Mouse (Mus musculus) testis, adult 2 months (tissue): ENCODE results near the gene Dxo. TPM values are rescaled to one million over a fixed set of nuclear protein-coding genes. Genes with fewer than 3 reads are reported as not detected.
"Not testable (repeated sequence)": the region's sequence is repeated elsewhere in the genome, so short reads cannot be mapped to it uniquely, and the experiment has no call there.

Experiments
- H3K27ac ChIP-seq: fragments of 200-500 bp; 2 replicates; pipeline ENCODE4 v1.5.1; 2012; ENCODE audit warnings: low read depth, low read length; ENCODE audit not compliant: control insufficient read depth, insufficient read depth
- H3K27me3 ChIP-seq: fragments of 200-500 bp; 2 replicates; pipeline ENCODE4 v1.6.1; 2012; ENCODE audit warnings: mild to moderate bottlenecking, low read length, moderate library complexity; ENCODE audit not compliant: control insufficient read depth, insufficient read depth
- H3K36me3 ChIP-seq: fragments of 200-500 bp; 2 replicates; pipeline ENCODE4 v1.6.1; 2012; ENCODE audit warnings: mild to moderate bottlenecking, low read length; ENCODE audit not compliant: control insufficient read depth, insufficient read depth
- H3K4me1 ChIP-seq: fragments of 200-500 bp; 2 replicates; pipeline ENCODE4 v1.6.1; 2012; ENCODE audit warnings: low read length; ENCODE audit not compliant: control insufficient read depth, insufficient read depth
- H3K4me3 ChIP-seq: fragments of 200-500 bp; 2 replicates; pipeline ENCODE4 v1.5.1; 2012; ENCODE audit warnings: low read depth, mild to moderate bottlenecking, low read length, moderate library complexity, mixed read lengths; ENCODE audit not compliant: control insufficient read depth
- CTCF ChIP-seq: fragments of 200-500 bp; IDR thresholded peaks from 2 replicates; pipeline ENCODE4 v1.5.1; 2012; ENCODE audit warnings: low read depth, mild to moderate bottlenecking, inconsistent platforms, low read length, moderate library complexity; ENCODE audit not compliant: control insufficient read depth, insufficient read depth, insufficient replicate concordance
- POLR2A ChIP-seq: fragments of 200-500 bp; IDR thresholded peaks from 2 replicates; pipeline ENCODE4 v1.6.1; 2012; ENCODE audit warnings: low read depth, mild to moderate bottlenecking, inconsistent platforms, low read length, moderate library complexity; ENCODE audit not compliant: control insufficient read depth
- polyA plus RNA-seq: library from polyadenylated mRNA; depleted of rRNA; stranded (reverse); fragments of >200 nt; gene quantifications from 2 replicates; pipeline ENCODE4 v1.2.3, GENCODE M21; 2012; rRNA removed

Gene Dxo
- polyA plus RNA-seq: 51.3 and 61.0 TPM in 2 replicates

DNA sequence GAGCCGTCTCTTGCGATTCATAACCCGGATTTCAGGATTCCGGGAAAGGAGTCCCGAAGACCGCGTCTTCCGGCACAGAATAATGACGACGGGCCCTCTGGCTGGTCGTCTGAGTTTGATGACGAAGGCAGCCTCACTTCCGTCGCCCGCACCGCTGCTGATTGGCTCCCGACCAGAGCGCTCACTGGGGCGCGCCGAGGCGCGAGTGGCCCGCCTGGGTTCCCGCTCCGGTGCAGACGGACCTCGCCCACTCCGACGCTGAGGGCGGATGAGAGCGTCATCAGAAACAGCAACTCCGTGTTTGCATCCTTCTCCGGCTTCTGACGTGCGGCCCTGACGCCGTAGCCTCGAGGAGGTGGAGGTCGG lies at the start of gene Dxo, which contains the start of gene Stk19:
Gene Dxo, plus strand, starts transcription at position 164 of the 366 bp plus-strand sequence.
Gene Stk19, minus strand, starts transcription at position 90 of the 366 bp plus-strand sequence.
- TF ChIP-seq POLR2A: peak; percentile 51; the same call in 1 of the 2 replicates
- no peak for TF ChIP-seq CTCF
- peak within 1 kb of the TSS; percentile 99 for H3K4me3 ChIP-seq
- peak within 1 kb of the TSS; percentile 86 for H3K27ac ChIP-seq
- H3K27me3 ChIP-seq: no peaks in the 10 kb centered on the region
- peaks cover 14% of the 10 kb centered on the region for H3K4me1 ChIP-seq
- H3K36me3 ChIP-seq: peaks cover 1% of the 10 kb centered on the region; the same call in 1 of the 2 replicates

- no peaks in the 10 kb centered on the region for H3K36me3 ChIP-seq
- no peaks in the 10 kb centered on the region for H3K27me3 ChIP-seq
- H3K4me1 ChIP-seq: no peaks in the 10 kb centered on the region
- no peak overlapping the region for H3K27ac ChIP-seq
- TF ChIP-seq POLR2A (no peak), CTCF (no peak)
- no peak overlapping the region for H3K4me3 ChIP-seq
Measured at GRCm38 (mm10) chr17:34795016-34795415, 41.8 kb upstream of the Dxo start.

DNA sequence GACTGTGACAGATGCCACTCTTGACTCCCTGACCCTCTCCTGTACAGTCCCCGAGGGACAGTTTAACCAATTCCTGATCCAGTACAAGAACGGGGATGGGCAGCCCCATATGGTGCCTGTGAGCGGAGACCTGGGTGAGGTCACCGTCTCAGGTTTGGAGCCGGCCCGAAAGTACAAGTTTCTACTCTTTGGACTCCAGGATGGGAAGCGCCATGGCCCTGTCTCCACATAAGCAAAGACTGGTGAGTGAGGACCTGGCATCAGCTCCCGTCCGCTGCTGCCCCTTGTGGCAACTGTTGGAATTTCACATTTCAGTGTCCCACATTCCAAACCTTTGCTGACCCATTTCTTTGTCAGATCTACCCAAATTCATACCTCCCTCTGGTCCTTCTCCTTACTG lies 41.2 kb upstream of the Dxo start:
- no peak for TF ChIP-seq POLR2A
- peak; percentile 57; the same call in 1 of the 2 replicates for TF ChIP-seq CTCF
- no peaks in the 10 kb centered on the region for H3K36me3 ChIP-seq
- H3K4me1 ChIP-seq: no peaks in the 10 kb centered on the region
- H3K27me3 ChIP-seq: no peaks in the 10 kb centered on the region
- no peak overlapping the region for H3K27ac ChIP-seq
- H3K4me3 ChIP-seq: no peak overlapping the region

GRCm38 (mm10) chr17:34796311-34797140 lies 40.3 kb upstream of the Dxo start:
- TF ChIP-seq POLR2A: no peak
- TF ChIP-seq CTCF: no peak

DNA sequence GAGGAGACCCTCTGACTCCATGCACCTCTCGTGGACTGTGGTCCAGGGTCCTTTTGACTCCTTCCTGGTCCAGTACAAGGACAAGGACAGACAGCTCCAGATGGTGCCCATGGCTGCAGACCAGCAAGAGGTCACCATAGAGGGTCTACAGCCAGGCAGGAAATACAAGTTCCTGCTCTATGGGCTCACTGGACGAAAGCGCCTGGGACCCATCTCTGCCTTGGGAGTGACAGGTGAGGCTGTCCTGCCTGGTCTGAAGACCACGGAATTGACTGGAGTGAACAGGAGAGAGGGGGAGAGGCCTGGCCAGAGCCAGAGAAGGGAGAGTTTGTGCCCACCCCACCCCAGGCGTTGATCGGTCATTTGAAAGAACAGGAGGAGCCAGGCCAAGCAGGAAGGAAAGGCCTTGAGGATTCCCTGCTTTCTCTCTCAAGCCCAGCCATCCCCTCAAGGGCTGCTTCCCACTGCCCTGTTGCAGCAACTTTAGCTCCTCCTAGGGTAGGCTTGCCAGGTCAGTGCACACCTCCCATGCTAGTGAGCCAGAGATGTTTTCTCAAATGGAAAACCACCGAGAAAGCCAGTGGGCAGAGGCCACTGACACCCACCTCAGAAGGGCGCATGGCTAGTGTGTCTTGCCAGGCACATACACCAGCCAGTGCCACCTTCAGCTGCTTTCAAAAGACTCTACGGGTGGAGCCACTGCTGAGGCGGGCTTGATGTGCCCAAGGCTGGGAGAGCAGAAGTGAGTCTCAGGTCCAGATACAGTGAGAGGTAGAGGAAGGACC lies 39.4 kb upstream of the Dxo start:
- not testable (repeated sequence) for H3K4me1 ChIP-seq, H3K27me3 ChIP-seq, H3K36me3 ChIP-seq, H3K4me3 ChIP-seq, H3K27ac ChIP-seq

More at GRCm38 (mm10) chr17:34796311-34797140, 40.3 kb upstream of the Dxo start:
- H3K27me3 ChIP-seq: no peaks in the 10 kb centered on the region
- no peak overlapping the region for H3K4me3 ChIP-seq
- H3K36me3 ChIP-seq: no peaks in the 10 kb centered on the region
- H3K4me1 ChIP-seq: no peaks in the 10 kb centered on the region
- no peak overlapping the region for H3K27ac ChIP-seq

DNA sequence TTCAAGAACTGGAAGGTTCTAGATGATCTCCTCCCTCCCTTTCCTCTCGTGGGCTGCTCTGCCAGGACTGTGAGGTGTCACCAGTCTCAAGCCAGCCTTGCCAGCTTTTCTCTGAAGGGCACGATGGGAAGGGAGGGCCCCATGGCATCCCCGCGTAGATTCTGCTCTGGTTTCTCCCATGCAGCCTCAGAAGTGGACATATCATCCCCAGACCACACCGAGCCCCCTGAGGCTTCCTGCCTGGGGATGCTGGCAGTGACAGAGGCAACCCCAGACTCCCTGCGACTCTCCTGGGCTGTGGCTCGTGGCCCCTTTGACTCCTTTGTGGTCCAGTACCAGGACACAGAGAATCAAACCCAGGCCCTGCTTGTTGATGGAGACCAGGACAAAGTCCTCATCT lies 38.7 kb upstream of the Dxo start:
- H3K4me3 ChIP-seq, H3K4me1 ChIP-seq, H3K27me3 ChIP-seq, H3K27ac ChIP-seq, H3K36me3 ChIP-seq: not testable (repeated sequence)

DNA sequence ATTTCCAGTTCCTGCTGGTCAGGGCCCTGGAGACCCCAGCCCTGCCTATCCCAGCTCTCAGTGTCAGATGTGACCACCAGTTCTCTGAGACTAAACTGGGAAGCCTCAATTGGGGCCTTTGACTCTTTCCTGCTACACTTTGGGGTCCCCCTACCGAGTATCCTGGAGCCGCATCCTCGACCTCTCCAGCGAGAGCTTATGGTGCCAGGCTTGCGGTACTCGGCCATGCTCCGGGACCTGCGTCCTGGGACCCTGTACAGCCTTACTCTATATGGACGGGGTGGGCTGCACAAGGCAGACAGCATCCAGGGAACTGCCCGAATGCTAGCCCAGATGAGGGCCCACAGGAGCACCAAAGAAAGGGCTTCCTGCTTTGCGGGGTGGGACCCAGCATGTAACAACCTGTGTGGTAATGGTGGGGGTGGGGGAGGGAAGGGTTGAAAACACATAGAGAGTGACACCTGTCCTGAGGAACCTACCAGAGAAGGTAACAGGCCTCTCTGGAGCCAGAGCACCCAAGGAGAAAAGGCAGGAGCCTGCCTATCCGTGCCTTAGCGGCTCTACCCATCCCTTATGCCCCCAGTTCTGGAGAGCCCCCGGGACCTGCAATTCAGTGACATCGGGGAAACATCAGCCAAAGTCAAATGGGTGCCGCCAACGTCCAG lies 37.8 kb upstream of the Dxo start:
- Histone ChIP-seq H3K27me3 (no peaks in the 10 kb centered on the region), H3K27ac (no peak overlapping the region), H3K36me3 (no peaks in the 10 kb centered on the region), H3K4me3 (no peak overlapping the region), H3K4me1 (no peaks in the 10 kb centered on the region)
- no peak for TF ChIP-seq POLR2A
- no peak for TF ChIP-seq CTCF
